Mouse (Mus musculus) ES-E14 (cell line): ENCODE data around the gene Ksr1.

ENCODE experiments used
- CHD2 ChIP-seq: IDR thresholded peaks from 2 replicates; pipeline ENCODE4 v1.6.1; 2014; ENCODE audit warnings: mild to moderate bottlenecking, low read depth, low read length, inconsistent platforms
- HCFC1 ChIP-seq: IDR thresholded peaks from 2 replicates; pipeline ENCODE4 v1.6.1; 2012; ENCODE audit warnings: low read length, inconsistent platforms, borderline replicate concordance; ENCODE audit not compliant: insufficient read depth
- MAFK ChIP-seq: IDR thresholded peaks from 2 replicates; pipeline ENCODE4 v1.6.1; 2014; ENCODE audit warnings: mild to moderate bottlenecking, low read depth, low read length, inconsistent platforms; ENCODE audit not compliant: insufficient read depth

- no peak for TF ChIP-seq MAFK
- no peak for TF ChIP-seq CHD2
- no peak for TF ChIP-seq HCFC1
Observed at GRCm38 (mm10) chr11:79161077-79161758, 15.0 kb upstream of the Ksr1 start.
